Mouse (Mus musculus): ENCODE results near the gene Bscl2. TPM values are rescaled to one million over a fixed set of nuclear protein-coding genes. Genes with fewer than 3 reads are reported as not detected.

Gene Bscl2
- 56.7 and 62.4 TPM in 2 replicates for polyA plus RNA-seq (2015; fragmentation: Nextera tagmentation; extraction: Ambion mirVana)

DNA sequence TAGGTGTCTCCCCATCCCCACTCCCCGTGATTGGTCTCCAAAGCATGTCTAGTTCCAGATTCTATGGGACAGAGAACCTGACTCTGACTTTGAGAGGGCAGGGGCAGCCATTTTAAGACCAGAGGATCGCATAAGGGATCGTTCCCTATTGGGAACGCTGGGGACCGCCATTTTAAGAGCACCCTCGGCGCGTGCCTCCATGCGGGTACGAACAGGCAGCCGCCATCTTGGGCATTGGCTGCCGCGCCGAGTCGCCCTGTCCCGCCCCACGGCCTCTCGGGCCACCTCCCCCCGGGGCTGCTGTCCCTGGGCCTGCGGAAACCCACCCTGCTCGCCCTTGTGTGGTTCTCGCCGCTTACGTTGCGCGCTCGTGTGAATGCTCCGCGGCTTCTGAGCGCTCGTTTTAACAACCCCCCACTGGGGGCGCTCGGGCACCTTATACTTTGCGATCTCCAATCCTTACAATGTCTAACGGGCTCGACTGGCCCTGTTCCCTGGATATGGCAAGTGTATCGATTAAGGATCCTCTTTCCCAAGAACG is at the start of gene Bscl2:
Gene Bscl2, plus strand, starts transcription at position 217 of the 541 bp plus-strand sequence.
- peak within 1 kb of the TSS; percentile 99 for H3K27ac ChIP-seq (ENCODE audit: low read length)

GRCm38 (mm10) chr19:8788521-8788920 is 48.7 kb upstream of the Bscl2 start:
- no peak for ATAC-seq (ENCODE audit: low FRiP score, low TSS enrichment)
- H3K9ac ChIP-seq (replicated peaks; ENCODE audit: low read length): no peak overlapping the region
- no peak overlapping the region for H3K4me3 ChIP-seq (ENCODE audit: low read length)
- no peak overlapping the region for H3K4me2 ChIP-seq (replicated peaks; ENCODE audit: low read depth, low read length)
- no peak overlapping the region for H3K27ac ChIP-seq (ENCODE audit: low read length)
- no peaks in the 10 kb centered on the region for H3K27me3 ChIP-seq (ENCODE audit: insufficient read depth, low read length)
- H3K9me3 ChIP-seq (ENCODE audit: low read length): 0 out of 2 replicates have a peak, but pooled peaks cover 5% of the 10 kb centered on the region
- peaks cover 7% of the 10 kb centered on the region for H3K4me1 ChIP-seq (ENCODE audit: insufficient read depth, low read length)
- peaks cover 21% of the 10 kb centered on the region for H3K36me3 ChIP-seq (ENCODE audit: insufficient read depth, low read length)
- 27% methylated on average over 3 of the region's 3 CpGs for WGBS

More for the DNA sequence above, at the start of gene Bscl2:
- H3K36me3 ChIP-seq (ENCODE audit: insufficient read depth, low read length): peaks cover 35% of the 10 kb centered on the region
- H3K4me3 ChIP-seq (ENCODE audit: low read length): peak within 1 kb of the TSS; percentile 55
- peak; percentile 79 for ATAC-seq (ENCODE audit: low FRiP score, low TSS enrichment)
- peaks cover 32% of the 10 kb centered on the region for H3K4me1 ChIP-seq (ENCODE audit: insufficient read depth, low read length)
- 1% methylated on average over 36 of the region's 38 CpGs for WGBS
- H3K4me2 ChIP-seq (replicated peaks; ENCODE audit: low read depth, low read length): peak within 1 kb of the TSS; percentile 90
- H3K9me3 ChIP-seq (ENCODE audit: low read length): no peaks in the 10 kb centered on the region
- H3K27me3 ChIP-seq (ENCODE audit: insufficient read depth, low read length): no peaks in the 10 kb centered on the region
- H3K9ac ChIP-seq (replicated peaks; ENCODE audit: low read length): peak within 1 kb of the TSS; percentile 87

DNA sequence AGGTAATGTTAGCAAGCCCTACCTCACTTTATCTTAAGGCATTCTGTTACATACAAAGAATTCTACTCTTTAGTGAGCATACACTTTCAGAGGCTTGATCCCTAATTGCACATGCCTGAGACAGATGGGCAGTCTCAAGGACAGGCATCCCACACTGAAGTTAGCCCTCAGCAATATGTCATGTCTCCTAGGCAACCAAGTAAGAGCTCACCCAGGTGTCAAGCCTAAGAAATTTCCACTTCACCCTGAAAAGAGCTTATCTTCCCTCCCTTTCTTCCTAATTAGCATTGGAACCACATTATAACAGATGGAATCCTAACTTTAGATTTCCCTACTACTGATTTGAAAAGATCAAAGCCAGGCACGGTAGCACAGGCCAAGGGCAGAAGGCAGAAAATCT is 48.1 kb upstream of the Bscl2 start:
- 45% methylated on average over 1 of the region's 1 CpGs for WGBS
- H3K9me3 ChIP-seq (ENCODE audit: low read length): 0 out of 2 replicates have a peak, but pooled peaks cover 5% of the 10 kb centered on the region
- peaks cover 7% of the 10 kb centered on the region for H3K4me1 ChIP-seq (ENCODE audit: insufficient read depth, low read length)
- H3K4me2 ChIP-seq (replicated peaks; ENCODE audit: low read depth, low read length): no peak overlapping the region
- ATAC-seq (ENCODE audit: low FRiP score, low TSS enrichment): no peak
- H3K9ac ChIP-seq (replicated peaks; ENCODE audit: low read length): no peak overlapping the region
- H3K27me3 ChIP-seq (ENCODE audit: insufficient read depth, low read length): no peaks in the 10 kb centered on the region
- no peak overlapping the region for H3K27ac ChIP-seq (ENCODE audit: low read length)
- no peak overlapping the region for H3K4me3 ChIP-seq (ENCODE audit: low read length)
- peaks cover 23% of the 10 kb centered on the region for H3K36me3 ChIP-seq (ENCODE audit: insufficient read depth, low read length)

DNA sequence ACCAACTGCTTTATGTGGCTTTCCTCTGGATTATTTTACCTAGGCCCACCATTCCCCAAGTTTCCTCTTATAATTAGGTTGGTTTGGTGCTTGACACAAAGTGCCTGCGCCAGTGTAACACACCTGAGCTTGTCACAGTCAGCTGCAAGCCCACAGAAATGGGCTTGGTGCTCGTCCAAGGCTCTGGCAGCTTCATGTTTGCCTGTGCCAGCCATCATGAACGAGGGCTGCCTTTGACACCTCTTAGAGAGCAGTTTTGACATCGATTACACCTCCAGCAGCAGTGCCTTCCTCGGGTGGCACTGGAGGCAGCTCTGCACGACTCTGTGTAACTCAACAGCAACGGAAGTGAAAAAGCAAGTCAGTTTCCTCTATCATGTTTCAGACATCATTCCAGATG is 47.1 kb upstream of the Bscl2 start:
- no peak overlapping the region for H3K4me2 ChIP-seq (replicated peaks; ENCODE audit: low read depth, low read length)
- H3K9ac ChIP-seq (replicated peaks; ENCODE audit: low read length): no peak overlapping the region
- peaks cover 5% of the 10 kb centered on the region for H3K4me1 ChIP-seq (ENCODE audit: insufficient read depth, low read length)
- peaks cover 33% of the 10 kb centered on the region for H3K36me3 ChIP-seq (ENCODE audit: insufficient read depth, low read length)
- no peak overlapping the region for H3K27ac ChIP-seq (ENCODE audit: low read length)
- 74% methylated on average over 7 of the region's 7 CpGs for WGBS
- 0 out of 2 replicates have a peak, but pooled peaks cover 5% of the 10 kb centered on the region for H3K9me3 ChIP-seq (ENCODE audit: low read length)
- H3K4me3 ChIP-seq (ENCODE audit: low read length): no peak overlapping the region
- ATAC-seq (ENCODE audit: low FRiP score, low TSS enrichment): no peak
- no peaks in the 10 kb centered on the region for H3K27me3 ChIP-seq (ENCODE audit: insufficient read depth, low read length)

- H3K9ac ChIP-seq (replicated peaks; ENCODE audit: low read length): peak within 1 kb of the TSS; percentile 88
- under 1% methylated on average over 25 of the region's 25 CpGs for WGBS
- peaks cover 18% of the 10 kb centered on the region for H3K4me1 ChIP-seq (ENCODE audit: insufficient read depth, low read length)
- peak; percentile 79 for ATAC-seq (ENCODE audit: low FRiP score, low TSS enrichment)
- 0 out of 2 replicates have a peak, but pooled peaks cover 2% of the 10 kb centered on the region for H3K9me3 ChIP-seq (ENCODE audit: low read length)
- H3K4me2 ChIP-seq (replicated peaks; ENCODE audit: low read depth, low read length): peak within 1 kb of the TSS; percentile 86
- H3K4me3 ChIP-seq (ENCODE audit: low read length): peak within 1 kb of the TSS; percentile 71
- H3K36me3 ChIP-seq (ENCODE audit: insufficient read depth, low read length): peaks cover 22% of the 10 kb centered on the region
- peak within 1 kb of the TSS; percentile 50 for H3K27ac ChIP-seq (ENCODE audit: low read length)
- H3K27me3 ChIP-seq (ENCODE audit: insufficient read depth, low read length): no peaks in the 10 kb centered on the region
Observed at GRCm38 (mm10) chr19:8798264-8798946, 38.9 kb upstream of the Bscl2 start, which contains the start of gene Polr2g. Gene Polr2g (minus strand): TSS chr19:8798577.

GRCm38 (mm10) chr19:8798947-8799315 is 38.3 kb upstream of the Bscl2 start:
- no peaks in the 10 kb centered on the region for H3K27me3 ChIP-seq (ENCODE audit: insufficient read depth, low read length)
- no peak overlapping the region for H3K27ac ChIP-seq (ENCODE audit: low read length)
- H3K36me3 ChIP-seq (ENCODE audit: insufficient read depth, low read length): peaks cover 17% of the 10 kb centered on the region
- no peaks in the 10 kb centered on the region for H3K9me3 ChIP-seq (ENCODE audit: low read length)
- H3K4me2 ChIP-seq (replicated peaks; ENCODE audit: low read depth, low read length): peak overlapping the region; percentile 86
- peak overlapping the region; percentile 71 for H3K4me3 ChIP-seq (ENCODE audit: low read length)
- no peak for ATAC-seq (ENCODE audit: low FRiP score, low TSS enrichment)
- peak overlapping the region; percentile 50 for H3K9ac ChIP-seq (replicated peaks; ENCODE audit: low read length)
- peaks cover 18% of the 10 kb centered on the region for H3K4me1 ChIP-seq (ENCODE audit: insufficient read depth, low read length)

GRCm38 (mm10) chr19:8802130-8802821 is 35.0 kb upstream of the Bscl2 start, which contains the start of gene Zbtb3:
Gene Zbtb3 (plus strand): TSS chr19:8802555.
- H3K27ac ChIP-seq (ENCODE audit: low read length): peak within 1 kb of the TSS; percentile 95
- peaks cover 16% of the 10 kb centered on the region; the same call in 1 of the 2 replicates for H3K36me3 ChIP-seq (ENCODE audit: insufficient read depth, low read length)
- ATAC-seq (ENCODE audit: low FRiP score, low TSS enrichment): peak; percentile 97
- H3K4me3 ChIP-seq (ENCODE audit: low read length): peak within 1 kb of the TSS; percentile 81
- no peaks in the 10 kb centered on the region for H3K9me3 ChIP-seq (ENCODE audit: low read length)
- H3K4me2 ChIP-seq (replicated peaks; ENCODE audit: low read depth, low read length): peak within 1 kb of the TSS; percentile 84
- peak within 1 kb of the TSS; percentile 79 for H3K9ac ChIP-seq (replicated peaks; ENCODE audit: low read length)
- 0% methylated on average over 30 of the region's 30 CpGs for WGBS
- H3K4me1 ChIP-seq (ENCODE audit: insufficient read depth, low read length): peaks cover 15% of the 10 kb centered on the region
- H3K27me3 ChIP-seq (ENCODE audit: insufficient read depth, low read length): no peaks in the 10 kb centered on the region

DNA sequence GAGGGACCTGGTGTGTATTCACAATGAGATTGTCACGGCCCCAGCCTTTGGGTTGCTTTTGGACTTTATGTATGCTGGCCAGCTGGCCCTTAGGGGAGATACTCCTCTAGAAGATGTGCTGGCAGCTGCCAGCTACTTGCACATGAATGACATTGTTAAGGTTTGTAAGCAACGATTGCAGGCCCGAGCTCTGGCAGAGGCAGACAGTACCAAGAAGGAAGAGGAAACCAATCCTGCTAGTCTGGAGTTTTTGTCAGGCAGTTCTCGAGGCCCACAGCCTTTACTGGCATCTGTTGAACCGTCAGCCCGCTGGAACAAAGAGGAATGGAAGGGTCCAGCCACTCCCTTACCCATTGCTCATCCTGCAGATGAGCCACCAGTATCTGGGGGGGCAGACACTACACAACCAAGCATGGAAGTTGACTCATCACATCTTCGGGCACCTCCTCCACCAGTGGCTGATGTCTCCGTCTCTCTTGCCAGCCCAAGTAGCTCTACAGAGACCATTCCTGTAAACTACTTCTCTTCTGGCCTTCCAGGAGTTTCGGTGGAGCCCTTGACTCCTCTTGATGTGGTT is 34.0 kb upstream of the Bscl2 start:
- Histone ChIP-seq H3K27me3 (ENCODE audit: insufficient read depth, low read length) (no peaks in the 10 kb centered on the region), H3K9me3 (ENCODE audit: low read length) (no peaks in the 10 kb centered on the region), H3K4me3 (ENCODE audit: low read length) (peak overlapping the region; percentile 81), H3K4me2 (replicated peaks; ENCODE audit: low read depth, low read length) (peak overlapping the region; percentile 84), H3K9ac (replicated peaks; ENCODE audit: low read length) (no peak overlapping the region; the same call in 1 of the 2 replicates), H3K36me3 (ENCODE audit: insufficient read depth, low read length) (peaks cover 26% of the 10 kb centered on the region; the same call in 1 of the 2 replicates), H3K27ac (ENCODE audit: low read length) (no peak overlapping the region), H3K4me1 (ENCODE audit: insufficient read depth, low read length) (peaks cover 10% of the 10 kb centered on the region)
- no peak for ATAC-seq (ENCODE audit: low FRiP score, low TSS enrichment)
- WGBS: 89% methylated on average over 9 of the region's 9 CpGs

DNA sequence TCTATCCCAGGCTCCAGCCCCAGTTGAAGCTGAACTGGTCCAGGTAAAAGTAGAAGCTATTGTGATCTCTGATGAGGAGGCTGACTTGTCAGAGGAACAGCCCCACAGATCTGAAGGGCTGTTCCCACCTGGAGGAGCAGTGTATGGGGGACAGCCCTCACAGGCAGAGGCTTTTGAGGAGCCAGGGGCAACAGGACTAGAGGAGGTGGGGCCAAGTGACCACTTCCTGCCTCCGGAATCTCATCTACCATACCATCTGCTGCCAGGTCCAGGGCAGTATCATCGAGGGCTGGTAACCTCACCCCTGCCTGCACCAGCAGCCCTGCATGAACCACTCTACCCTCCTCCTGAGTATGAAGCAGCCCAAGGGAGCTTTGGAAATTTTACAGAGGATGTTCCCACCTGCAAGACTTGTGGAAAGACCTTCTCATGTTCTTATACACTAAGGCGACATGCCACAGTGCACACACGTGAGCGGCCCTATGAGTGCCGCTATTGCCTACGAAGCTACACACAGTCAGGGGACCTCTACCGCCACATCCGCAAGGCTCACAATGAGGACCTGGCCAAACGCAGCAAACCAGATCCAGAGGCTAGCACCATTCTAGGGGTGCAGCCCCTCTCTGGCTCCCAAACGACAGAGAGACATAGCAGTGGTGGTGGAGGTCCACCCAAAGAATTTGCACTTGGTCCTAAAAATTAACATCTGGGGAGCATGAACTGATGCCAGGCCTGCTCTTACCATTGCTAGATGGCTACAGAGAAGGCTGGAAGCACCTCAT is 33.2 kb upstream of the Bscl2 start:
- WGBS: 93% methylated on average over 11 of the region's 11 CpGs
- Histone ChIP-seq H3K4me2 (replicated peaks; ENCODE audit: low read depth, low read length) (no peak overlapping the region), H3K9me3 (ENCODE audit: low read length) (no peaks in the 10 kb centered on the region), H3K4me3 (ENCODE audit: low read length) (no peak overlapping the region), H3K4me1 (ENCODE audit: insufficient read depth, low read length) (peaks cover 10% of the 10 kb centered on the region), H3K9ac (replicated peaks; ENCODE audit: low read length) (no peak overlapping the region), H3K27me3 (ENCODE audit: insufficient read depth, low read length) (no peaks in the 10 kb centered on the region), H3K36me3 (ENCODE audit: insufficient read depth, low read length) (peaks cover 31% of the 10 kb centered on the region; the same call in 1 of the 2 replicates), H3K27ac (ENCODE audit: low read length) (no peak overlapping the region)
- ATAC-seq (ENCODE audit: low FRiP score, low TSS enrichment): no peak
